Mouse (Mus musculus): ENCODE results near the gene Batf3. TPM values are rescaled to one million over a fixed set of nuclear protein-coding genes. Genes with fewer than 3 reads are reported as not detected.

Gene Batf3
- polyA plus RNA-seq, 1 experiment from 2014 or later: 3.7 TPM

DNA sequence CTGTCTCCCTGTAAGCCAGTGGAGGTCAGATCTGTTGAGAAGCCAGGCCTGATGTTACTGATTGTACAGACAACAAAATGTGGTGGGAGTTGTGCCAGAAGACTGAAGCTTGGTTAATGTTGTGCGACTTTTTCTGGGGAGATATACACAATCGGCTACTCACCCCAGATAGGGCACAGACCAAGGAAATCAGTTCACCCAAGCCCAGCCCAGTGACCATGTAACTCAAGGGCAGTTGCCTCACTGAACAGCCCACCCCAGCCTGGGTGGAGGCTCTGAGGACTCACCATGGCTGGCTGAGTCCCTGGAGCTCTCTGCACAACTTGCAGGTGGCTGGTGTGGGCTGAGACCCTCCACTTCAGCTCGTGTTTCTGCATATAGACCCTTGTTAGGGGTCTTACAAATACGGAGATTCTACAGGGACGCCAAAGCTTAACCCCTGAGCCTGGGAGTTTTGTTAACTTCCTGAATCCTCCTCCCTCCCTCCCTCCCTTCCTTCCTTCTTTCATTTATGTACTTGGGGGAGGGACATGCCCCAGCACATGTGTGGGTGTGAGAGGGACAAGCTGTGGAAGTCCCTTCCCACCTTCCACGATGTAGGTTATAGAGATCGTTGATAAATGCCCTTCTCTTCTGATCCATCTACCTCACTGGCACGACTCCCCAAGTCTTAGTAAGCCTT lies 53.4 kb downstream of the Batf3 start:
- Histone ChIP-seq H3K27ac (replicated peaks) (no peak overlapping the region), H3K9me3 (replicated peaks) (peaks cover 11% of the 10 kb centered on the region), H3K36me3 (no peaks in the 10 kb centered on the region), H3K4me3 (no peak overlapping the region), H3K4me1 (no peaks in the 10 kb centered on the region), H3K27me3 (ENCODE audit: low read depth, poor library complexity, severe bottlenecking) (no peaks in the 10 kb centered on the region)
- DNase-seq (ENCODE audit: low spot score): no peak
- WGBS: 87% methylated on average over 8 of the region's 8 CpGs

- H3K27ac ChIP-seq (replicated peaks): no peak overlapping the region
- no peaks in the 10 kb centered on the region for H3K27me3 ChIP-seq (ENCODE audit: low read depth, poor library complexity, severe bottlenecking)
- H3K4me1 ChIP-seq: no peaks in the 10 kb centered on the region
- peaks cover 28% of the 10 kb centered on the region for H3K9me3 ChIP-seq (replicated peaks)
- peak; percentile 36 for DNase-seq (ENCODE audit: low spot score)
- WGBS: 14% methylated on average over 4 of the region's 4 CpGs
- no peaks in the 10 kb centered on the region for H3K36me3 ChIP-seq
- H3K4me3 ChIP-seq: no peak overlapping the region
These were observed 55.4 kb downstream of the Batf3 start for GRCm38 (mm10) chr1:191153052-191153451.

GRCm38 (mm10) chr1:191154314-191154713 lies 56.7 kb downstream of the Batf3 start:
- no peaks in the 10 kb centered on the region for H3K36me3 ChIP-seq
- 59% methylated on average over 3 of the region's 3 CpGs for WGBS
- no peak for DNase-seq (ENCODE audit: low spot score)
- H3K4me3 ChIP-seq: no peak overlapping the region
- H3K9me3 ChIP-seq (replicated peaks): peaks cover 28% of the 10 kb centered on the region
- no peaks in the 10 kb centered on the region for H3K4me1 ChIP-seq
- H3K27ac ChIP-seq (replicated peaks): no peak overlapping the region
- H3K27me3 ChIP-seq (ENCODE audit: low read depth, poor library complexity, severe bottlenecking): no peaks in the 10 kb centered on the region

Other genes with a start within 250 kb of the Batf3 start
- gene Rps6kc1, start 186.1 kb upstream of the Batf3 start, polyA plus RNA-seq (2016; fragmentation: Nextera tagmentation; extraction: Ambion mirVana): 16.2 and 20.4 TPM in 2 replicates
- gene Angel2, start 172.7 kb upstream of the Batf3 start, polyA plus RNA-seq (2016; fragmentation: Nextera tagmentation; extraction: Ambion mirVana): 55.4 and 63.0 TPM in 2 replicates
- 33.1 and 44.4 TPM in 2 replicates for gene Vash2, start 118.6 kb upstream of the Batf3 start, polyA plus RNA-seq (2016; fragmentation: Nextera tagmentation; extraction: Ambion mirVana)
- 8.3 and 8.6 TPM in 2 replicates for gene Flvcr1, start 71.7 kb upstream of the Batf3 start, polyA plus RNA-seq (2016; fragmentation: Nextera tagmentation; extraction: Ambion mirVana)
- not detected in 2 replicates for gene Spata45, start 61.2 kb upstream of the Batf3 start, polyA plus RNA-seq (2016; fragmentation: Nextera tagmentation; extraction: Ambion mirVana)
- 10.4 and 11.1 TPM in 2 replicates for gene Tatdn3, start 34.9 kb upstream of the Batf3 start, polyA plus RNA-seq (2016; fragmentation: Nextera tagmentation; extraction: Ambion mirVana)
- 34.9 and 35.9 TPM in 2 replicates for gene Nsl1, start 34.8 kb upstream of the Batf3 start, polyA plus RNA-seq (2016; fragmentation: Nextera tagmentation; extraction: Ambion mirVana)
- gene Fam71a, start 67.0 kb downstream of the Batf3 start, polyA plus RNA-seq (2016; fragmentation: Nextera tagmentation; extraction: Ambion mirVana): not detected in 2 replicates
- 5.3 and 5.5 TPM in 2 replicates for gene Atf3, start 120.2 kb downstream of the Batf3 start, polyA plus RNA-seq (2016; fragmentation: Nextera tagmentation; extraction: Ambion mirVana)
- 49.4 and 63.5 TPM in 2 replicates for gene Nenf, start 220.3 kb downstream of the Batf3 start, polyA plus RNA-seq (2016; fragmentation: Nextera tagmentation; extraction: Ambion mirVana)
- 32.3 and 34.9 TPM in 2 replicates for gene Tmem206, start 228.1 kb downstream of the Batf3 start, polyA plus RNA-seq (2016; fragmentation: Nextera tagmentation; extraction: Ambion mirVana)